Mouse (Mus musculus): Measurements from ENCODE around the gene F11. TPM values are rescaled to one million over a fixed set of nuclear protein-coding genes. Genes with fewer than 3 reads are reported as not detected.

F11 gene
- polyA plus RNA-seq, 1 experiment: not detected

GRCm38 (mm10) chr8:45195954-45196526, 65.8 kb downstream of the F11 start:
- no peak overlapping the region for H3K27ac ChIP-seq (ENCODE audit: insufficient read depth, low read length)
- TF ChIP-seq CTCF (IDR thresholded peaks at IDR 0.05; ENCODE audit: borderline replicate concordance, insufficient read depth, low read depth, low read length): no peak
- no peak for TF ChIP-seq POLR2A (IDR thresholded peaks at IDR 0.05; ENCODE audit: borderline replicate concordance, insufficient read depth, low read length)

More at GRCm38 (mm10) chr8:45195954-45196526, 65.8 kb downstream of the F11 start:
- H3K4me3 ChIP-seq (replicated peaks; ENCODE audit: insufficient read depth, low read depth, low read length): no peak overlapping the region
- DNase-seq: no peak
- 16% methylated on average over 8 of the region's 8 CpGs for WGBS
- H3K27me3 ChIP-seq (ENCODE audit: control insufficient read depth, insufficient read depth, low read length): no peaks in the 10 kb centered on the region
- H3K4me1 ChIP-seq (ENCODE audit: control insufficient read depth, insufficient read depth, low read length): no peaks in the 10 kb centered on the region

Other genes starting within 250 kb of the F11 start
- gene Mtnr1a, start 192.9 kb downstream of the F11 start, polyA plus RNA-seq (2012; rRNA removed): 0.06 and 0.07 TPM in 2 replicates
- 0.03 and 0.08 TPM in 2 replicates for gene Klkb1, start 32.8 kb upstream of the F11 start, polyA plus RNA-seq (2012; rRNA removed)
- gene Gm45753, start 46.4 kb upstream of the F11 start, polyA plus RNA-seq (2012; rRNA removed): not detected in 2 replicates
- gene Cyp4v3, start 71.2 kb upstream of the F11 start, polyA plus RNA-seq (2012; rRNA removed): 4.8 and 5.4 TPM in 2 replicates
- 14.3 and 15.1 TPM in 2 replicates for gene Fam149a, start 120.3 kb upstream of the F11 start, polyA plus RNA-seq (2012; rRNA removed)
- 7.9 and 9.6 TPM in 2 replicates for gene Tlr3, start 149.0 kb upstream of the F11 start, polyA plus RNA-seq (2012; rRNA removed)
- gene Sorbs2, start 245.8 kb upstream of the F11 start, polyA plus RNA-seq (2012; rRNA removed): 32.9 and 33.0 TPM in 2 replicates

Data from cerebellum, adult 2 months (tissue).